Mouse (Mus musculus) hindbrain, embryonic 10.5 days (tissue): Measurements from ENCODE around the gene Fgg. TPM values are rescaled to one million over a fixed set of nuclear protein-coding genes. Genes with fewer than 3 reads are reported as not detected.

ENCODE experiments used
- DNase-seq: peaks from one replicate; pipeline ENCODE4 v3.0.0-alpha.2; 2017; ENCODE audit warnings: low spot score
- H3K27ac ChIP-seq: fragments of 300-500 bp; sonication (generic); 2 replicates; pipeline ENCODE4 v1.5.1; 2016; ENCODE audit warnings: mild to moderate bottlenecking, moderate library complexity
- H3K27me3 ChIP-seq: fragments of 300-500 bp; sonication (generic); 2 replicates; pipeline ENCODE4 v1.6.1; 2016; ENCODE audit warnings: mild to moderate bottlenecking; ENCODE audit not compliant: poor library complexity, insufficient read depth, severe bottlenecking
- H3K36me3 ChIP-seq: fragments of 300-500 bp; sonication (generic); 2 replicates; pipeline ENCODE4 v1.6.1; 2016; ENCODE audit warnings: mild to moderate bottlenecking, moderate library complexity
- H3K4me1 ChIP-seq: fragments of 300-500 bp; sonication (generic); replicated peaks from 2 replicates; pipeline ENCODE4 v1.6.1; 2016; ENCODE audit warnings: mild to moderate bottlenecking
- H3K4me3 ChIP-seq: fragments of 300-500 bp; sonication (generic); 2 replicates; pipeline ENCODE4 v1.5.1; 2016; ENCODE audit warnings: mild to moderate bottlenecking, moderate library complexity
- H3K9me3 ChIP-seq: fragments of 300-500 bp; sonication (generic); 2 replicates; pipeline ENCODE4 v1.6.1; 2016; ENCODE audit warnings: mild to moderate bottlenecking, moderate library complexity
- WGBS: fragments of 180-500 bp; shearing (Covaris S2); methylation state at CpG from one replicate; pipeline ENCODE4 v1.1.7; 2016; 5-methylcytosine and 5-hydroxymethylcytosine counted together
- polyA plus RNA-seq: library from polyadenylated mRNA; unstranded; fragments of >200 nt; fragmentation: Nextera tagmentation; extraction: Ambion mirVana; gene quantifications from 2 replicates; pipeline ENCODE4 v1.2.1, GENCODE M21; 2016

The Fgg gene
- not detected in 2 replicates for polyA plus RNA-seq

GRCm38 (mm10) chr3:83007557-83007956, at the start of gene Fgg:
Gene Fgg, plus strand, starts transcription at chr3:83007724.
- no peaks in the 10 kb centered on the region for H3K4me1 ChIP-seq
- WGBS, result 48% methylated on average over 7 of the region's 7 CpGs
- H3K9me3 ChIP-seq, result no peaks in the 10 kb centered on the region
- no peak within 1 kb of the TSS for H3K4me3 ChIP-seq
- 0 out of 2 replicates have a peak, but pooled peaks cover 5% of the 10 kb centered on the region for H3K27me3 ChIP-seq
- H3K27ac ChIP-seq, result no peak within 1 kb of the TSS
- no peaks in the 10 kb centered on the region for H3K36me3 ChIP-seq
- DNase-seq, result no peak

DNA sequence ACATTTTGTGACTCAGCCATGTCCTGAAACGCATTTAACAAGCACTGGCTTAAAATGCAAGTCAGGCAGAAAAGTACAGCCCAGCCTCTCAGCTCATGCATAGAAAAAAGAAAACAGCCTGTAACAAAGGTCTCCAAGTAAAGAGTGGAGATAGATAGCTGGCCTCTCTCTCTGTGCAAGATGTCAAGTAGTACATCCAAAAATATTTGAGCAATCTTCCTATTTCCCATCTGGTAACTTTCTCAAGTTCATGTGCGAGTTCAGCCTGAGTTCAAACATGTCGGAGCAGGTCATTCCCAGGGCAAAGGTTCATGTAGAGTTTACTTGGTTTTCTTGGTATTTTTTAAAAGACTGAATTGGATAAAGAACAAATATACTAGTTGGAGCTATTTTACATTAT, 36.5 kb upstream of the Fgg start:
- H3K36me3 ChIP-seq, result no peaks in the 10 kb centered on the region
- no peak overlapping the region for H3K4me3 ChIP-seq
- H3K27ac ChIP-seq, result no peak overlapping the region
- H3K9me3 ChIP-seq, result no peaks in the 10 kb centered on the region
- 81% methylated on average over 3 of the region's 3 CpGs for WGBS
- H3K4me1 ChIP-seq, result no peaks in the 10 kb centered on the region
- no peaks in the 10 kb centered on the region for H3K27me3 ChIP-seq
- no peak for DNase-seq

- no peaks in the 10 kb centered on the region for H3K4me1 ChIP-seq
- H3K4me3 ChIP-seq, result no peak overlapping the region
- no peak overlapping the region for H3K27ac ChIP-seq
- no peaks in the 10 kb centered on the region for H3K9me3 ChIP-seq
- no peaks in the 10 kb centered on the region for H3K27me3 ChIP-seq
- H3K36me3 ChIP-seq, result no peaks in the 10 kb centered on the region
- DNase-seq, result no peak
- WGBS, result 88% methylated on average over 6 of the region's 6 CpGs
These were observed 26.7 kb upstream of the Fgg start for GRCm38 (mm10) chr3:82980818-82981217.

- Histone ChIP-seq H3K9me3 (no peaks in the 10 kb centered on the region), H3K36me3 (no peaks in the 10 kb centered on the region), H3K4me1 (no peaks in the 10 kb centered on the region)
These were observed 25.7 kb upstream of the Fgg start for GRCm38 (mm10) chr3:82981861-82982260.

GRCm38 (mm10) chr3:82984840-82985239, 22.7 kb upstream of the Fgg start:
- no peak overlapping the region for H3K27ac ChIP-seq
- 80% methylated on average over 2 of the region's 2 CpGs for WGBS
- no peaks in the 10 kb centered on the region for H3K27me3 ChIP-seq
- H3K36me3 ChIP-seq, result no peaks in the 10 kb centered on the region
- no peak overlapping the region for H3K4me3 ChIP-seq
- DNase-seq, result no peak
- no peaks in the 10 kb centered on the region for H3K4me1 ChIP-seq
- H3K9me3 ChIP-seq, result no peaks in the 10 kb centered on the region

More at GRCm38 (mm10) chr3:82981861-82982260, 25.7 kb upstream of the Fgg start:
- H3K27ac ChIP-seq, result no peak overlapping the region
- H3K4me3 ChIP-seq, result no peak overlapping the region
- 88% methylated on average over 8 of the region's 8 CpGs for WGBS
- no peaks in the 10 kb centered on the region for H3K27me3 ChIP-seq
- no peak for DNase-seq

DNA sequence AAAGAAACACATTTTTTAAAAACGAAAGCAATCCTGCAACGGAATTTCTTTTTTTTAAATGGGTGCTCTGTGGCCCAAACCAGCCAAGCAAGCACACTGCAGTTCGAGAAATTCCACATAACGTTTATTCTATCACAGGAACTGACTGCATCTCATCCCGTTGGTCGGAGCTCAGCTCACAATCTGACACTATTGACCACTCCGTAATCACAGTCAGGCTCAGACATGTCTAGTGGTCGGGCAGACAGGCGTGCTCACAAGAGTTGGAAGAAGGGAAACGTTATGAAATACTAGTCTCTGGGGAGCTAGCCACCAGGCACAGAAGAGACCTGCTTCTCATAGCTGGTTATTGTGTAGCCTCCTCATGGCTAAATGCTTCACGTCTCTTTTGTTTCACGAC, 15.6 kb upstream of the Fgg start:
- no peak overlapping the region for H3K27ac ChIP-seq
- WGBS, result 85% methylated on average over 12 of the region's 12 CpGs
- H3K4me1 ChIP-seq, result peaks cover 8% of the 10 kb centered on the region
- H3K36me3 ChIP-seq, result no peaks in the 10 kb centered on the region
- H3K9me3 ChIP-seq, result no peaks in the 10 kb centered on the region
- H3K4me3 ChIP-seq, result no peak overlapping the region
- peaks cover 30% of the 10 kb centered on the region for H3K27me3 ChIP-seq
- DNase-seq, result no peak

GRCm38 (mm10) chr3:82992956-82993355, 14.6 kb upstream of the Fgg start:
- no peak overlapping the region for H3K27ac ChIP-seq
- no peaks in the 10 kb centered on the region for H3K9me3 ChIP-seq
- H3K27me3 ChIP-seq, result peaks cover 33% of the 10 kb centered on the region
- no peak for DNase-seq
- WGBS, result 89% methylated on average over 6 of the region's 6 CpGs
- H3K4me1 ChIP-seq, result peaks cover 8% of the 10 kb centered on the region
- no peak overlapping the region for H3K4me3 ChIP-seq
- no peaks in the 10 kb centered on the region for H3K36me3 ChIP-seq

DNA sequence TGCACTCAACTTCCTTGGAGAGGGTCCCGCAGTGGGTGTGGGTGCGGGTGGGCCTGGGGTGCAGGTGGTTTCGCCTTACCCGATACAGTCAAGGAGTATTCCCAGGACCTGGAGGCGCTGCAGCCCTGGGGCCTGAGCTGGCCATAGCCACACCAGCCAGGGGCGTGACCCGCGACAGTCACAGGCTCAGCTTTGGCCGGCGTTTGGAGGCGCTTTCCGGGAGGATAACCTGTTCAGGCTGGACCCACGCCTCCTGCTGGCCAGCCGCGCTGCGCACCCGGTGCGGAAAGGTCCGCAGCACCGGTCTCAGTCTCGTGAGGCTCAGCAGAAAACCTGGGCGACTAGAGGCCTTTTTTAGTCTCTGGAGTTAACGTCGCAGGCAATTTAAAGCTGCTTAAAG, 12.2 kb upstream of the Fgg start:
- Histone ChIP-seq H3K27me3 (peaks cover 33% of the 10 kb centered on the region), H3K4me3 (peak overlapping the region; percentile 42), H3K36me3 (no peaks in the 10 kb centered on the region), H3K27ac (no peak overlapping the region; the same call in 1 of the 2 replicates), H3K9me3 (no peaks in the 10 kb centered on the region), H3K4me1 (peaks cover 8% of the 10 kb centered on the region)
- DNase-seq, result peak; percentile 81
- WGBS, result under 1% methylated on average over 24 of the region's 24 CpGs

GRCm38 (mm10) chr3:82996656-82997055, 10.9 kb upstream of the Fgg start:
- WGBS, result 80% methylated on average over 3 of the region's 3 CpGs
- no peaks in the 10 kb centered on the region for H3K9me3 ChIP-seq
- H3K27ac ChIP-seq, result no peak overlapping the region

GRCm38 (mm10) chr3:82998772-82999463, 8.6 kb upstream of the Fgg start:
- H3K4me3 ChIP-seq, result no peak overlapping the region
- whole genome bisulfite sequencing, result 36% methylated on average over 8 of the region's 8 CpGs
- peaks cover 8% of the 10 kb centered on the region for H3K4me1 ChIP-seq
- no peak overlapping the region for H3K27ac ChIP-seq
- H3K9me3 ChIP-seq, result no peaks in the 10 kb centered on the region
- DNase-seq, result peak; percentile 18
- peaks cover 32% of the 10 kb centered on the region for H3K27me3 ChIP-seq
- H3K36me3 ChIP-seq, result no peaks in the 10 kb centered on the region

More at GRCm38 (mm10) chr3:82996656-82997055, 10.9 kb upstream of the Fgg start:
- DNase-seq, result no peak
- Histone ChIP-seq H3K36me3 (no peaks in the 10 kb centered on the region), H3K27me3 (peaks cover 33% of the 10 kb centered on the region), H3K4me1 (peaks cover 8% of the 10 kb centered on the region), H3K4me3 (no peak overlapping the region)

GRCm38 (mm10) chr3:82999995-83000394, 7.5 kb upstream of the Fgg start:
- WGBS, result 88% methylated on average over 9 of the region's 9 CpGs
- DNase-seq, result no peak
- H3K9me3 ChIP-seq, result no peaks in the 10 kb centered on the region
- H3K36me3 ChIP-seq, result no peaks in the 10 kb centered on the region
- no peak overlapping the region for H3K4me3 ChIP-seq
- peaks cover 22% of the 10 kb centered on the region for H3K27me3 ChIP-seq
- H3K4me1 ChIP-seq, result peaks cover 7% of the 10 kb centered on the region
- H3K27ac ChIP-seq, result no peak overlapping the region

- Histone ChIP-seq H3K27me3 (peaks cover under 1% of the 10 kb centered on the region; the same call in 1 of the 2 replicates), H3K4me1 (no peaks in the 10 kb centered on the region; the same call in 1 of the 2 replicates), H3K27ac (no peak overlapping the region), H3K9me3 (no peaks in the 10 kb centered on the region), H3K36me3 (no peaks in the 10 kb centered on the region), H3K4me3 (no peak overlapping the region)
- WGBS, result 0% methylated on average over 2 of the region's 2 CpGs
- DNase-seq, result peak; percentile 27
These were observed 5.3 kb upstream of the Fgg start for GRCm38 (mm10) chr3:83002191-83002590.

DNA sequence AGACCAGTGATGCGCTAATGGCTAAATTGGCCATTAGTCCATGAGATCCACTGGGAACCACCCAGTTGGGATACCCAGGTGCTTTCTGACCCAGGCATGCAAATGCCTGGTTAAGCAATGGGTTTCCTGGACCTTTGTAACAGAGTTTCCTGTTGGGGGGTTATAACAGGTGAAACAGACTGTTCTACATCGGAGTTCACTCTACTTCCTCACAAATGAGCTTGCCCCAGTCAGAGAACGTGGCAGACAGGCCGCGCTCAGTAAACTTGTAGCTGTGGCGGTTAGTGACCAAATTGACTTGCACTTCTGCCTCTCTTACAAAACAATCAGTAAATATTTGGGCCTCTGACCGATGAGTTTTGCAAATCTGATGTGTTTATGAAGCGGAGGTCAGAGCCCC, 4.5 kb upstream of the Fgg start:
- Histone ChIP-seq H3K9me3 (no peaks in the 10 kb centered on the region), H3K27me3 (0 out of 2 replicates have a peak, but pooled peaks cover 5% of the 10 kb centered on the region), H3K27ac (no peak overlapping the region), H3K36me3 (no peaks in the 10 kb centered on the region), H3K4me1 (no peaks in the 10 kb centered on the region; the same call in 1 of the 2 replicates), H3K4me3 (no peak overlapping the region)
- 94% methylated on average over 8 of the region's 8 CpGs for WGBS
- DNase-seq, result no peak
